Mouse (Mus musculus) thymus, adult 2 months (tissue): ENCODE measurements around the gene Ddx25. TPM values are rescaled to one million over a fixed set of nuclear protein-coding genes. Genes with fewer than 3 reads are reported as not detected.

ENCODE experiments used
- DNase-seq: peaks from one replicate; pipeline ENCODE4 v3.0.0; 2021
- H3K27ac ChIP-seq: fragments of 200-500 bp; 2 replicates; pipeline ENCODE4 v1.5.1; 2012; ENCODE audit warnings: low read length, control low read depth; ENCODE audit not compliant: control insufficient read depth, insufficient read depth
- H3K27me3 ChIP-seq: fragments of 200-500 bp; 2 replicates; pipeline ENCODE4 v1.6.1; 2012; ENCODE audit warnings: mild to moderate bottlenecking, low read length, moderate library complexity, mixed read lengths; ENCODE audit not compliant: control insufficient read depth, insufficient read depth
- H3K36me3 ChIP-seq: fragments of 200-500 bp; 2 replicates; pipeline ENCODE4 v1.6.1; 2012; ENCODE audit warnings: mild to moderate bottlenecking, low read length, moderate library complexity; ENCODE audit not compliant: control insufficient read depth, insufficient read depth
- H3K4me1 ChIP-seq: fragments of 200-500 bp; replicated peaks from 2 replicates; pipeline ENCODE4 v1.6.1; 2012; ENCODE audit warnings: low read length; ENCODE audit not compliant: control insufficient read depth, insufficient read depth
- H3K4me3 ChIP-seq: fragments of 200-500 bp; 2 replicates; pipeline ENCODE4 v1.5.1; 2012; ENCODE audit warnings: mild to moderate bottlenecking, low read length, control low read depth, moderate library complexity; ENCODE audit not compliant: control insufficient read depth, insufficient read depth
- CTCF ChIP-seq: fragments of 200-500 bp; IDR thresholded peaks from 2 replicates; pipeline ENCODE4 v1.5.1; 2012; ENCODE audit warnings: mild to moderate bottlenecking, control low read depth, low read length, moderate library complexity, borderline replicate concordance; ENCODE audit not compliant: control insufficient read depth, poor library complexity, insufficient read depth; ENCODE audit errors: extremely low read depth
- POLR2A ChIP-seq: fragments of 200-500 bp; IDR thresholded peaks from 2 replicates; pipeline ENCODE4 v1.6.1; 2012; ENCODE audit warnings: mild to moderate bottlenecking, low read length, control low read depth, moderate library complexity; ENCODE audit not compliant: control insufficient read depth, poor library complexity, insufficient read depth; ENCODE audit errors: extremely low read depth
- WGBS: fragments of 180-500 bp; shearing (Covaris S2); methylation state at CpG from one replicate; pipeline ENCODE4 v1.1.7; 2018; 5-methylcytosine and 5-hydroxymethylcytosine counted together
- polyA plus RNA-seq: library from polyadenylated mRNA; depleted of rRNA; stranded (reverse); fragments of >200 nt; gene quantifications from 2 replicates; pipeline ENCODE4 v1.2.3, GENCODE M21; 2012

Gene Ddx25
- polyA plus RNA-seq, 1 experiment, result 0.03 TPM

DNA sequence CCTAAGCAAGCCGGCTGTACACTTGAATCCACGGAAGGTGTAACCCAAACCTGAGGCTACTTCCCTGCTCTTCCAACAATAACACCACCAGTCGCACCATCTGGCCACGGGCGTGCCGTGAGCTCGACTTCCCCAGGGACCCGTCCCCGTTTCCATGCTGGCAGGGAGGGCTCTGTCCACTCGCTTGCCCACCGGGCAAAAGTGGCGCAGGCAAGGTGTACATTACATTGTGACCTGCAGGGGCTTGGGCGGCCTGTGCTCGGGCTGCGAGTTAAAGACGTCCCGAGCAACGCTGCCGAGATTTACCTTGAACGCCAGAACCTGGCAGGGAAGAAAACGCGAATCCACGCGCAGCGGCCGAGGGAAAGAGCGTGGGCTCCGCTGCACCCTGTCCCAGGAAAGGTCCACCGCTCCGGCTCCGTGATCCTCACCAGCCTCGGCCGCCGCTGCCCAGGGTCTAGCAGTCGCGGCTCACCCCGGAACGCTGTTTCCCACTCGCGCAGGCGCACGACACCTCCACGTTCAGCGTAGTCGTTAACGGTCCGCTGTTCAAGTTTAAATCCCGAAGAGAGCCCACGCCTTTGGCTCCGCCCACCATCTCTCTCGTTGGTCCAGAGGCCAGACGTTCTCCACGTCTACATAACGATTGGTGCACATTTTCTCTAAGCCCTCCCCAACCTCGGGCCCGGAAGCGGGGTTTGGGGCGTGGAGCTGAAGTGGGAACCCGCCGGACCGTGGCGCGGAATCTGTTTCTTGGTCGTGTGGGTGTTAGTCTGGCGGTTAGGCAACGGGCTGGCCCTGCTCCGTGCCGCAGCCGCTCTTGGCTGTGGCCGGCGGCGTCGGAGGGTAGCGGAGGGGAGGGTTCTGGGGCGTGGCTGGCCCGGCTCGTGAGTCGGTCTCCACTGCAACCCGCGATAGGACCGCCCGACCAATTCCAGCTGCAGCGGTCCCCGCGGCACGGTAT, 11.5 kb upstream of the Ddx25 start, which contains the start of the genes Pate2 and Hyls1:
Gene Pate2 (plus strand): TSS at position 714 of the 964 bp plus-strand sequence.
Gene Hyls1 (minus strand): TSS at position 828 of the 964 bp plus-strand sequence.
- peak within 1 kb of the TSS; percentile 89 for H3K4me3 ChIP-seq
- WGBS, result under 1% methylated on average over 86 of the region's 86 CpGs
- H3K27ac ChIP-seq, result peak within 1 kb of the TSS; percentile 45
- TF ChIP-seq CTCF (peak; percentile 69), POLR2A (peak; percentile 87)
- DNase-seq, result peak; percentile 92
- no peaks in the 10 kb centered on the region for H3K4me1 ChIP-seq
- peaks cover 32% of the 10 kb centered on the region for H3K36me3 ChIP-seq
- H3K27me3 ChIP-seq, result no peaks in the 10 kb centered on the region; the same call in 1 of the 2 replicates

DNA sequence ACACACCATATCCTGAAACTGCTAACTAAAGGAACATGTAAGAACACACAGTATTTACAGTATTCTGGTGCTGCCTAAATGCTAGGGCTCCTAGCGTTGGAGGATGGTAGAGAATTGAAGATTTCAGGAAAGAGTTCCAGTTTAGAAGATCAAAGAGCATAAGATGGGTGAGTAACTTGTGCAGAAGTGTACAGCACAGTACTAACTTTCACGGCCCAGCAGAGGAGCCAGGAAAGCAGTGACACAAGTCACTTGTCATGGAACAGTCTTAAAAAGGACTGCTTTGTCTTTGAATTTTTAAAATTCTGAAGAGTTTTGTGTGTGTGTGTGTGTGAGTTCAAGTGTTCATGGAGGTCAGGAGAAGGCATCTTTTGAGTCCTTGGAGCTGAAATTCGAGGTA, 9.7 kb upstream of the Ddx25 start:
- no peaks in the 10 kb centered on the region for H3K4me1 ChIP-seq
- 94% methylated on average over 3 of the region's 3 CpGs for WGBS

DNA sequence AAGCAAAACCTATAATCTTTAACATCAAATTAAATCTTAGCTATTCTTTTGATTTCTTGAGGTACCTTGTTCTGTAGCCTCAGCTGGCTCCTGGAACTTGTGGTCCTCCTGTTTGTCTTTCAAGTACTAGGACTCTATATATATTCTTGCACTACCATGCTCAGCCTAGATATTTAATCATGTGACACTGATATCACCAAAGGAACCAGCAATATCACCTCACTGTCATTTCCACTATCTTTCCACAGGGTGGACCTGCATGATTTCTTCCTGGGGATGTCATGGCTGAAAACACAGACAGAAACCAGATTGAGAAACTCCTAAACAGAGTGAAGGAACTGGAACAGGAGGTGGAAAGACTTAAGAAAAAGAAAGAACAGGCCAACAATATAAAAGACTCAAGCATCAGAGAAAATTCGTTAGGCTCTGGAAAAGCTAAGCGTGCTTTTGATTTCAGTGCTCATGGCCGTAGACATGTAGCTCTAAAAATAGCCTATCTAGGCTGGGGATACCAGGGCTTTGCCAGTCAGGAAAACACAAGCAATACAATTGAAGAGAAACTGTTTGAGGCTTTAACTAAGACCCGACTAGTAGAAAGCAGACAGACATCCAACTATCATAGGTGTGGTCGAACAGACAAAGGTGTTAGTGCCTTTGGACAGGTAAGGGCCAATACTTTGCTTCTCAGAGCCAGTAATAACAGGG, 6.4 kb upstream of the Ddx25 start:
- H3K36me3 ChIP-seq, result peaks cover 47% of the 10 kb centered on the region
- no peak overlapping the region for H3K27ac ChIP-seq
- 93% methylated on average over 5 of the region's 5 CpGs for WGBS
- no peak for DNase-seq
- no peaks in the 10 kb centered on the region for H3K4me1 ChIP-seq
- TF ChIP-seq CTCF, result no peak
- TF ChIP-seq POLR2A, result no peak
- no peak overlapping the region for H3K4me3 ChIP-seq
- H3K27me3 ChIP-seq, result no peaks in the 10 kb centered on the region

More for the DNA sequence above, 9.7 kb upstream of the Ddx25 start:
- Histone ChIP-seq H3K36me3 (peaks cover 41% of the 10 kb centered on the region), H3K4me3 (no peak overlapping the region), H3K27ac (no peak overlapping the region), H3K27me3 (no peaks in the 10 kb centered on the region)
- TF ChIP-seq CTCF (no peak), POLR2A (no peak)
- DNase-seq, result no peak

DNA sequence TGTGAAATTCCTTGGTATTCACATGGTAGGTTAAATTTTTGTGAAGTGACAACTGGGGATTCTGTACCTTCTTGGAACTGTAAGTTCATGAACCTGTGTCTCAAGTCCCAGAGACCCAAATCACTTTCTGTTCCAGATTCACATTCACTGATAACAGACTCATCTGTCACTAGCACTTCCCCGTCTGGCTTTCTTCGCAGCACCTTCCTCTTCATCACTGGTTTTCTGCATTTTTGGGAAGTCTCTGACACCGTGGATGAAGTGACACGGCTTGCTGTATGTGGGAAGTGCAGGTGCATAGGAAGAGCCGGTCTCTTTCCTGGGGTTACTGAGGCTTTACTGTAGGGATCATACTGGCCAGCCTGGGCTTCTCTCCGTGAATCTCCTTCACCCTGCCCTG, 3.3 kb upstream of the Ddx25 start:
- Histone ChIP-seq H3K36me3 (peaks cover 32% of the 10 kb centered on the region), H3K4me3 (no peak overlapping the region), H3K27me3 (peaks cover 9% of the 10 kb centered on the region), H3K27ac (no peak overlapping the region), H3K4me1 (0 out of 2 replicates have a peak, but pooled peaks cover 3% of the 10 kb centered on the region)
- DNase-seq, result no peak
- TF ChIP-seq POLR2A, result no peak
- no peak for TF ChIP-seq CTCF
- WGBS, result 91% methylated on average over 6 of the region's 6 CpGs

DNA sequence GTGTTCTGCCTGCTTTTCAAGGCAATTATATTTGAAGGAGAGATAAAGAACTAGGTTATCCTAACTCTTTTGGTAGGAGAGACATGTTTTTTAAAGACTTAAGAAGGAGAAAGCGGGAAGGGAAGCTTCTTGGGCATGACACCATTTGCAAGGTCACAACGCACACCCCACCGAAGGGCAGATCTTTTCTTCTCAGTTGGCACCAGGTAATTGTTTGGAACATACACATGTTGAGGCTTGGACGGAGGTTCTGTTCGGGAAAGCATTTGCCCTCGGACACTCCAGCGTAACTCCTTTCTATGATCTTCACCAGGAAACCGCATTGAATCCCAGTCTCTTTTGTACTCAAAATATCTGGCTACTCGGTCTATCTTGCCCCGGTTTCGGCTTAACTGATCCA, 2.7 kb upstream of the Ddx25 start:
- TF ChIP-seq CTCF (no peak), POLR2A (no peak)
- 0 out of 2 replicates have a peak, but pooled peaks cover 3% of the 10 kb centered on the region for H3K4me1 ChIP-seq
- no peak overlapping the region for H3K27ac ChIP-seq
- no peak for DNase-seq
- H3K4me3 ChIP-seq, result no peak overlapping the region
- WGBS, result 98% methylated on average over 11 of the region's 11 CpGs
- H3K36me3 ChIP-seq, result peaks cover 28% of the 10 kb centered on the region
- H3K27me3 ChIP-seq, result peaks cover 9% of the 10 kb centered on the region
